Mouse (Mus musculus) Muller cell, postnatal 12 days (primary cell): ENCODE results near the gene Kif26b.
A peak's percentile ranks its signal among the peaks of the same experiment; 100 is the strongest.

Source experiments
- DNase-seq: peaks from one replicate; pipeline ENCODE4 v3.0.0-alpha.2; 2015; ENCODE audit errors: inconsistent ontology term

Kif26b gene

DNA sequence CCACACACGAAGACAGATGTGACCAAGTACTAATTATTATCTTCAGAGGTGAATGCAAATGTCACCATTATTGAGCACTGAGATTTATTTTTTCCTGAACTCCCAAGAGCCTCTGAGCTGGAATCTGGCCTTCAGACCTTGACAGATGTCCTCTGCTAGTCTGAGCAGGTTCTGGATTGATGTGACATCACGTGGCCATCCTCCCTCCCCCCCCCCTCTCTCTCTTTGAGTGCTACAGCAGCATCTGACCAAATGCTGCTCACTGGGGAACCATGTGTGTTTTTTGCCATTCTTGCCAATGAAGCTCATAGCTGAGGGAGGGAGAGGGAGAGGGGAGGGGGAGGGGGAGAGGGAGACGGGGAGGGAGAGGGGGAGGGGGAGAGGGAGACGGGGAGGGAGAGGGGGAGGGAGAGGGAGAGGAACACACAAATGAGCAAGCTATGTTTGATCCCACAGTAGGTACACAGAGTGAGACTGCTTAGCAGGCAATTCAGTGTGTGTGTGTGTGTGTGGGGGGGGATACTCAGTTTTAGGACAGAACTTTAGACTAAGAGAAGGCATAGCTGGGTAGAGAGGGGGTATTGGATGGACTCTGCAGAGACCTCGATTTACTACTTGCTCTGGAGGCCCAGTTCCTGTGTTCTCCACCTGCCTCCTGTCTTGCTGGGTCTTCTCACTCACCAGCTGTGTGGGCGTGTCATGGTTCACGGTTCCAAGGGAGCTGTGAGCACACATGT lies 241.9 kb downstream of the Kif26b start:
- DNase-seq, result no peak

DNA sequence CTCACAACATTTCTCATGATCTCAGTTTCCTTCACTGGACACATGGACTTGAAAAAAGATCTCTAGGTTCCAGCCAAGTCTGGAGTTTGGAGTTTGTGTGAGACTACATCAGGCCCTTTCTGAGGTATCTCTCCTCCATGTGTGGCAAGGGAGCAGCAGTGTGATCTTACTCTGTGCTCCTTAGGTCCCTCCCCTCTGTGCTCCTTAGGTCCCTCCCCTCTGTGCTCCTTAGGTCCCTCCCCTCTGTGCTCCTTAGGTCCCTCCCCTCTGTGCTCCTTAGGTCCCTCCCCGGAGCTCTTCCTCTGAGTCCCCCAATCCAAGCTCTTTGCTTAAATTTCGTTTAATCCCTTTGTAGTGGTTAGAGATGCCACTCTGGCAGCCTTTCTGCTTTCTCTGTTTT lies 250.8 kb downstream of the Kif26b start:
- no peak for DNase-seq

DNA sequence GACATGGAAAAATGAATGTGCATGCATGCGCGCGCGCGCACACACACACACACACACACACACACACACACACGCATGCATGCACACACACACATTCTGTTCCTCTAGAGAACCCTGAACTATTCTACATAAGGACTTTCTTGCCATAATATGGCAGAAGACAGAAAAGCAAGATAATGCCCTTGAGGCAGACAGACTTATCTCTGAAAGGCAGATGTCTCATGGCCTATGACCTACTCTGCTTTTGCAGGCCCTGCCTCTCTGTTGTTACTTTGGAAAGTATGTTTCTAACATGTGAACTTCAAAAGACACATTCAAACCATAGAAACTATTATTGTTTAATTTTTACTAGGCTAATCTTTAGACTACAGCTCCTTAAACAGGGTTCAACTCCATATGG lies 255.1 kb downstream of the Kif26b start:
- no peak for DNase-seq

- DNase-seq, result peak; percentile 83
Observed at GRCm38 (mm10) chr1:178791266-178791665, 262.3 kb downstream of the Kif26b start.

GRCm38 (mm10) chr1:178792726-178793125 lies 263.8 kb downstream of the Kif26b start:
- DNase-seq, result no peak

DNA sequence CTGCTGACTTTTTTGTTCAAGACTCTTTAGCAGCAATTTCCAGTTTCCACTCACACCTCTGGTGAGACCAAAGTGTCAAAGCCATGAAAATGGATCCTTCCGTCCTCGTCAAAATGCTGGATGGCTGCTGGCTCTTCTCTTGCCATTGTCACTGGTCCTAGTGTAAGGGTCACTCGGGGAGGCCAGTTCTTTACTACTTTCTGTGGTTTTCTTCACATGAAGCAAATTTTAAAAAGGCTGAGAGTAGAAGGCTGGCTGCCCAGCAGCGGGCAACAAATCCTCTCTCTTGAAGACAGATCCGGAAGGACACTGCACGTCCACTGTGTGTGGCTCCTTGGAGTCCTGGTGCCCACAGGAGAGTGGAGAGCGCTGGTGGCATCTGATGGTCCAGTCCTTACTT lies 265.9 kb downstream of the Kif26b start:
- DNase-seq, result no peak

DNA sequence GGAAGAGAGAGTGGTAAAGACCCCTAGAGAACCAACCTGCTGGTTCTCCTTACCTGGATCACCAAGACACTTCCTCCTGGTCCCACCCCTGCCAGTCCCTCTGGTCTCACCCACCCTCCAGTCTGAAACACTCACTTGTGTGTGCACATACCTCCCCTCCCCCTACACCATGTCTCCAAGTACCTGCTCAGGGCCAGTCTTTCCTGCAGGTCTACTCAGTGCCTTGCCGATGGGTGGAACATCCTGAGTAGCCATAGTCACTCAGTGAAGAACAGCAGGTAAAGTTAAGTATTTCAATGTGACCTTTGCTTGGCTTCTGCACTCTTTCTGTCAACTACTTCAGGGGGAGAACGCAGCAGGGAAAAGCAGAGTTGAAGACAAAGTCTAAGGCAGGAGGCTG lies 268.5 kb downstream of the Kif26b start:
- no peak for DNase-seq

DNA sequence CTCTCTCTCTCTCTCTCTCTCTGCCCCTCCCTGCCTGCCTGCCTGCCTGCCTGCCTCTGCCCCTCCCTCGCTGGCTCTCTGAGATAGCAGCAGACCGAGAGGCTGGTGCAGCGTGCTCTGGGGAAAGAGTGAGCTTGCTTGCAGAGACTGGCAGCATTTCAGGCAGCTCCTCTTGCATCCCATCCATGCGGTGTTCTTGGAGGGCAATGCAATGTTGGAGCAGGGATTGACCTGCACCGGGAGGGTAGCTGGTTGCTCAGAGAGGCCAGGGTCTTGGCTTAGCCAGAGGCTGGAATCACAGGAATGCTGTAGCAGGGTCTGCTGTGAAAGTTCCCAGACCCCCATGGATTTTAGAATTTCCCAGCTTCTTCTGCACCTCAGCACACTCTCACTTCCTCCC lies 269.4 kb downstream of the Kif26b start:
- peak; percentile 38 for DNase-seq

DNA sequence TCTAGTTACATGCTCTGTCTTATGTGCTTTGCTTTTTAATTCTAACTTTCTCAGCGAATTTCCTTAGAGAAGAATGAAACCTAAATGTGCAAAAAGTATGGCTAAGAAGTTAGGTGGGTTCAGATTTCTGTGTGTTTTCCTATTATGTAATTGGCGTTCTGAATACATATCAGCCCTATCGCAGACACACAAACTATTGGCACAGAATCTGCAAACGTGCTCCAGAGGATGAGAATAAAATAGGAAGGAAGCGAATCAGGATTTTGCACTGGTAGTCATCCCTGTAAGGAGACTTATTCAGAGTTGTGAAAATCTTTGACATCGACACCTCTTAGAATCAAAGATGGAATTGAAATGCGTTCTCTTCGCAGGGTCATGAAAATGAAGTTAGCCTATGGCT lies 270.0 kb downstream of the Kif26b start:
- DNase-seq, result no peak

- no peak for DNase-seq
Observed at GRCm38 (mm10) chr1:178799836-178800552, 271.1 kb downstream of the Kif26b start.

DNA sequence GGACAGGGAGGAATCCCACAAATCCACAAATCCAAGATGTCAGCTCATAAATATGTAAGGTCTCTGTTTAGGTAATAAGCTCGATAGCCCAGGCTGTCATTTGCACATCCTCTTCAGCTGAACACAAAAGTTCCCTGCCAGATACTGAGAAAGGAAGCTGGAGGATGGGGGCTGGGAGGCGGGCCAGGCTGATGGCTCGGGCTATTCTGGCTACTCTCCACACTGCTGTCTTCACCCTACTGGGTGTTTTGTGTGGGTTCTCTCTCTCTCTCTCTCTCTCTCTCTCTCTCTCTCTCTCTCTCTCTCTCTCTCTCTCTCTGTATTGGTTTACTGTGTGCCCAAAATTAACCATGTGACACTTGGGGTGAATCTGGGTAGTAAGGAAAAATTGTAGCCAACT lies 274.2 kb downstream of the Kif26b start:
- peak; percentile 70 for DNase-seq

GRCm38 (mm10) chr1:178817476-178817875 lies 288.6 kb downstream of the Kif26b start:
- no peak for DNase-seq

- no peak for DNase-seq
Observed at GRCm38 (mm10) chr1:178819060-178819459, 290.1 kb downstream of the Kif26b start.

DNA sequence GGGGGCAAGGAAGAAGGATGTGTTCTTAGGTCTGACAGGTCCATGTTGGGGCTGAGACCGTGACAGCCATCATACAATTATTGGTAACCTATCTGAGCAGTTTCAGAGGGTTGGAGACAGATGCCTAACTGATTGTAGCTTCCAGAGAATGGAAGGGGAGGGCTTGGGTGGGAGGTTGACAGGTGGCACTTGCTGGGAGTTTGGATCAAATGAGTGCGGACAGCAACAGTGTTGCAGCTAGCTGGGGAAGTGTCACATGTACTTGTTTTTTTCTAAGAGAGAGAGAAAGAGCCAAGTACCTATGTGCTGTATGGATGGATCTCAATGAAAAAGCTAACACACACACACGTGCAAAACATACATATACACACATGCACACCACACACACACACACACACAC lies 291.2 kb downstream of the Kif26b start:
- no peak for DNase-seq

GRCm38 (mm10) chr1:178820556-178821435 lies 291.9 kb downstream of the Kif26b start:
- peak; percentile 62 for DNase-seq

GRCm38 (mm10) chr1:178824871-178825270 lies 295.9 kb downstream of the Kif26b start:
- DNase-seq, result no peak

DNA sequence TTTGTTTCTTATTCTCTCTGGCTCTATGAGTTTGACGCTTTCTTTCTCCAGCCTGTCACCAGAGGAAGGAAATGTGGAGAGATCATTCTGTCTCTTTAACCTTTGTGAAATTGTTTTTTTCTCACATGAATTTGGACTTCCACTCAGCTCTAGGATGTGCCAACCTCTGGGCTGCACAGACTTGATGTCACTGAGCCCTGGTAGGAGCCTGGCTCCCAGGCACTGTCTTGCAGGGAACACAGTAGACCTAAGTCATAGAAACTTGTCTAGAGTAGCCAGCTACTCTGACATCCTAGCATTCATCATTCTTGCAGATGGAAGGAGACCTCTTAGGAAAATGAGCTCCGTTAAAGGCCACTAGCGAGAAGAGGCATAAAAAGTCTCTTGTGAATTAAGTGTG lies 298.3 kb downstream of the Kif26b start:
- no peak for DNase-seq

DNA sequence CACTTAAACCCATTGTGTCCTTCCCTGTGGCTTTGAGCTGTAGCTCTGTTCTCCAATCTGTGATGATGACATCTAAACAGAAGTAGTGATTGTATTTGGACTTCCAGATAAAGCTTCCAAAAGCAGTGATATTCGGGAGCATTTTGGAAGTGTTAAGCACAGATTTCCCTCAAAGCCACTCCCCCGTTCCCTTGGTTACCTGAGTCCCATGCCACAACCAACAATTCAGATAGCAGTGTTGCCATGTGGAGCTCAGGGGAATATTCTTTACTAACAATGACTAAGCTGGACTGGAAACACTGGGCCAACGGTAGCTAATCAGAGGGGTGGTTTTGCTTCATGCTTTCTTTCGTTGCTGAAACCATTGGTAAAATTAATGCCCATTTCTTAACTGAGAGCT lies 300.5 kb downstream of the Kif26b start:
- no peak for DNase-seq

GRCm38 (mm10) chr1:178832571-178832970 lies 303.6 kb downstream of the Kif26b start:
- DNase-seq, result no peak

- no peak for DNase-seq
Observed at GRCm38 (mm10) chr1:178835805-178836204, 306.9 kb downstream of the Kif26b start.

GRCm38 (mm10) chr1:178836998-178837397 lies 308.1 kb downstream of the Kif26b start:
- DNase-seq, result no peak

- no peak for DNase-seq
Observed at GRCm38 (mm10) chr1:178838696-178839320, 309.9 kb downstream of the Kif26b start.
